Mouse (Mus musculus): ENCODE results near the gene Tmem30b. TPM values are rescaled to one million over a fixed set of nuclear protein-coding genes. Genes with fewer than 3 reads are reported as not detected.

Gene Tmem30b
- polyA plus RNA-seq, 1 experiment = 2.0 TPM

- no peak overlapping the region for H3K27ac ChIP-seq (ENCODE audit: insufficient read depth, low read length)
- TF ChIP-seq CTCF (IDR thresholded peaks at IDR 0.05; ENCODE audit: borderline replicate concordance, insufficient read depth, low read length) = no peak
- no peak for TF ChIP-seq POLR2A (IDR thresholded peaks at IDR 0.05; ENCODE audit: low read depth, low read length)
- H3K4me3 ChIP-seq (ENCODE audit: insufficient read depth, low read length) = no peak overlapping the region
- no peaks in the 10 kb centered on the region for H3K4me1 ChIP-seq (ENCODE audit: control insufficient read depth, insufficient read depth, low read length)
Observed at GRCm38 (mm10) chr12:73493929-73494530, 52.2 kb downstream of the Tmem30b start.

Other genes starting within 250 kb of the Tmem30b start
- gene Prkch, start 38.4 kb upstream of the Tmem30b start, polyA plus RNA-seq (2011; ENCODE audit: insufficient read length, low read depth, missing spikeins) = 0.75 and 1.3 TPM in 2 replicates